8 mouse cellular contexts compared by ENCODE assay signal in the genomic region with DNA sequence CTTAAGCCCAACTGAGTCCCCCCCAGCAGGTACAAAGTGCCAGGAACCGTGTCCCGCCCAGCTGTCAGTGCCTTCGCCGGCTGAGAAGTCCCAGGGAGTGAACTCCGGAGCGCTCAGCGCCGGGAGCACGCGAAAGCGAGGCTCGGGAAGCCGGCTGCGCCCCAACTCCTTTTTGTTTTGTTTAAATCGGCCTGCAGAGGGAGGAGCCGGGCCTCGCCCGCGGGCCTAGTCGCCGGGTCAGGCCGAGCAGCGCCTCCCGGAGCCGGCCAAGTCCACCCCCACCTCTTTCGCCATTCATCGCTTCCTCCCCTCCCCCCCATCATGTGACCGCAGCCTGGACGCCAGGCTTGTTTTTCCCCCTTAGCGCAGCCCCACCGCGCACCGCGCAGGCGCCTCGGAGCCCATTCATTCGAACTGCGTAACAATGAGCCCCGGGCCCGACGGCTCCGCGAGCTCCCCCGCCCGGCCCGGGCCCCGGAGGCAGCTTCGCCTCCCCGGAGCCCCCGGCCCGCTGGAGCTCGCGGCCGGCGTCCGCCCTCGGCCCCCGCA. TPM values are rescaled to one million over a fixed set of nuclear protein-coding genes. Genes with fewer than 3 reads are reported as not detected.
A peak's percentile ranks its signal among the peaks of the same experiment; 100 is the strongest.
DNase-seq lines count a peak whose midpoint lies in the region; ATAC-seq and TF ChIP-seq lines count a peak whose summit lies in the region.

No protein-coding gene starts in this region.

- peak overlapping the region; percentile 99 for H3K27ac ChIP-seq in forebrain, embryonic 12.5 days
- peak overlapping the region; percentile 100 for H3K27ac ChIP-seq in heart, postnatal 0 days (ENCODE audit: low read depth)
- H3K27ac ChIP-seq in liver, embryonic 16.5 days (ENCODE audit: low read length) = peak overlapping the region; percentile 98
- H3K27ac ChIP-seq in neural tube, embryonic 13.5 days (replicated peaks) = peak overlapping the region; percentile 98
- peak overlapping the region; percentile 92 for H3K27ac ChIP-seq in testis, adult 2 months (ENCODE audit: control insufficient read depth, insufficient read depth, low read depth, low read length)

- H3K4me1 ChIP-seq in E14TG2a.4 (replicated peaks; ENCODE audit: low read depth, low read length) = peaks cover 48% of the 10 kb centered on the region
- peaks cover 8% of the 10 kb centered on the region; the same call in 1 of the 2 replicates for H3K4me1 ChIP-seq in forebrain, embryonic 12.5 days
- peaks cover 14% of the 10 kb centered on the region for H3K4me1 ChIP-seq in heart, postnatal 0 days (ENCODE audit: control insufficient read depth, insufficient read depth)
- H3K4me1 ChIP-seq in liver, embryonic 16.5 days (ENCODE audit: control insufficient read depth, low read depth, low read length) = peaks cover 20% of the 10 kb centered on the region
- peaks cover 15% of the 10 kb centered on the region for H3K4me1 ChIP-seq in neural tube, embryonic 13.5 days (replicated peaks)
- no peaks in the 10 kb centered on the region for H3K4me1 ChIP-seq in testis, adult 2 months (ENCODE audit: control insufficient read depth, insufficient read depth, low read length)

- under 1% methylated on average over 56 of the region's 58 CpGs for WGBS in forebrain, embryonic 12.5 days
- WGBS in heart, postnatal 0 days = under 1% methylated on average over 46 of the region's 58 CpGs
- under 1% methylated on average over 58 of the region's 58 CpGs for WGBS in liver, embryonic 16.5 days (ENCODE audit: insufficient replicate concordance)
- under 1% methylated on average over 58 of the region's 58 CpGs for WGBS in neural tube, embryonic 13.5 days

- H3K9ac ChIP-seq in forebrain, embryonic 12.5 days = peak overlapping the region; percentile 95
- peak overlapping the region; percentile 98 for H3K9ac ChIP-seq in heart, postnatal 0 days (replicated peaks; ENCODE audit: low read depth, low read length)
- peak overlapping the region; percentile 100 for H3K9ac ChIP-seq in liver, embryonic 16.5 days (ENCODE audit: low read depth, low read length)
- peak overlapping the region; percentile 93 for H3K9ac ChIP-seq in neural tube, embryonic 13.5 days

- no peaks in the 10 kb centered on the region for H3K9me3 ChIP-seq in E14TG2a.4 (ENCODE audit: low read length)
- no peaks in the 10 kb centered on the region for H3K9me3 ChIP-seq in forebrain, embryonic 12.5 days
- no peaks in the 10 kb centered on the region for H3K9me3 ChIP-seq in heart, postnatal 0 days (replicated peaks; ENCODE audit: control insufficient read depth, low read length)
- H3K9me3 ChIP-seq in liver, embryonic 16.5 days (replicated peaks; ENCODE audit: control insufficient read depth, low read length) = no peaks in the 10 kb centered on the region
- no peaks in the 10 kb centered on the region for H3K9me3 ChIP-seq in neural tube, embryonic 13.5 days

- H3K4me3 ChIP-seq in E14TG2a.4 (replicated peaks; ENCODE audit: low read length) = peak overlapping the region; percentile 88
- H3K4me3 ChIP-seq in forebrain, embryonic 12.5 days (replicated peaks) = peak overlapping the region; percentile 93
- peak overlapping the region; percentile 97 for H3K4me3 ChIP-seq in heart, postnatal 0 days (ENCODE audit: low read depth, low read length)
- H3K4me3 ChIP-seq in liver, embryonic 16.5 days (ENCODE audit: low read depth, low read length) = peak overlapping the region; percentile 96
- peak overlapping the region; percentile 86 for H3K4me3 ChIP-seq in neural tube, embryonic 13.5 days
- H3K4me3 ChIP-seq in testis, adult 2 months (ENCODE audit: control insufficient read depth, low read depth, low read length) = peak overlapping the region; percentile 91

- DNase-seq in c-Kit-positive CD71-positive TER-119-positive erythroid progenitor cells, embryonic 14.5 days (ENCODE audit: low spot score) = peak; percentile 75
- DNase-seq in heart, postnatal 0 days (ENCODE audit: low spot score) = peak; percentile 96
- DNase-seq in kidney, postnatal 4 days = peak; percentile 95 to 97

- H3K4me2 ChIP-seq in forebrain, embryonic 12.5 days = peak overlapping the region; percentile 59
- H3K4me2 ChIP-seq in heart, postnatal 0 days (ENCODE audit: low read depth, low read length) = peak overlapping the region; percentile 66
- H3K4me2 ChIP-seq in liver, embryonic 16.5 days (ENCODE audit: low read depth, low read length) = peak overlapping the region; percentile 79
- peak overlapping the region; percentile 57 for H3K4me2 ChIP-seq in neural tube, embryonic 13.5 days

- peak; percentile 79 for TF ChIP-seq POLR2A in testis, adult 2 months (IDR thresholded peaks at IDR 0.05; ENCODE audit: control insufficient read depth, low read depth, low read length)

- TF ChIP-seq EP300 in heart, postnatal 0 days (IDR thresholded peaks at IDR 0.05; ENCODE audit: low read depth) = peak; percentile 41; the same call in 1 of the 2 replicates

- no peaks in the 10 kb centered on the region for H3K36me3 ChIP-seq in E14TG2a.4 (ENCODE audit: insufficient read depth, low read length)
- H3K36me3 ChIP-seq in forebrain, embryonic 12.5 days (replicated peaks) = no peaks in the 10 kb centered on the region
- H3K36me3 ChIP-seq in heart, postnatal 0 days (replicated peaks; ENCODE audit: control insufficient read depth, insufficient read depth, low read length) = no peaks in the 10 kb centered on the region
- no peaks in the 10 kb centered on the region for H3K36me3 ChIP-seq in liver, embryonic 16.5 days (ENCODE audit: control insufficient read depth, insufficient read depth)
- H3K36me3 ChIP-seq in neural tube, embryonic 13.5 days = no peaks in the 10 kb centered on the region
- H3K36me3 ChIP-seq in testis, adult 2 months (ENCODE audit: control insufficient read depth, insufficient read depth, low read length) = no peaks in the 10 kb centered on the region

- no peaks in the 10 kb centered on the region for H3K27me3 ChIP-seq in E14TG2a.4 (ENCODE audit: insufficient read depth, low read length)
- no peaks in the 10 kb centered on the region for H3K27me3 ChIP-seq in forebrain, embryonic 12.5 days
- H3K27me3 ChIP-seq in heart, postnatal 0 days (ENCODE audit: control insufficient read depth, insufficient read depth, low read length) = no peaks in the 10 kb centered on the region
- H3K27me3 ChIP-seq in liver, embryonic 16.5 days (ENCODE audit: control insufficient read depth, insufficient read depth, low read depth, low read length) = no peaks in the 10 kb centered on the region
- H3K27me3 ChIP-seq in neural tube, embryonic 13.5 days = no peaks in the 10 kb centered on the region
- H3K27me3 ChIP-seq in testis, adult 2 months (ENCODE audit: control insufficient read depth, insufficient read depth, low read length) = no peaks in the 10 kb centered on the region

- ATAC-seq in forebrain, embryonic 12.5 days (ENCODE audit: low FRiP score) = peak; percentile 89
- peak; percentile 67 for ATAC-seq in heart, postnatal 0 days (ENCODE audit: insufficient read depth, low read depth)
- ATAC-seq in liver, embryonic 16.5 days (ENCODE audit: low read depth) = peak; percentile 57
- ATAC-seq in neural tube, embryonic 13.5 days (ENCODE audit: low read depth) = peak; percentile 84

- no peak for TF ChIP-seq CTCF in E14TG2a.4 (conservative IDR thresholded peaks at IDR 0.05; ENCODE audit: low read length)
- TF ChIP-seq CTCF in heart, postnatal 0 days (IDR thresholded peaks at IDR 0.05; ENCODE audit: low read depth) = peak; percentile 32
- no peak for TF ChIP-seq CTCF in testis, adult 2 months (IDR thresholded peaks at IDR 0.05; ENCODE audit: control insufficient read depth, insufficient read depth, insufficient replicate concordance, low read depth, low read length)

RNA-seq across cellular contexts. Expression of a gene that starts 1.1 kb away (rescaled TPM):
- 81.3 and 85.2 TPM in 2 replicates for polyA plus RNA-seq in forebrain, embryonic 12.5 days (2016; fragmentation: Nextera tagmentation; extraction: Ambion mirVana)
- 153 and 187 TPM in 2 replicates for total RNA-seq in heart, postnatal 0 days (2014; rRNA removed; ENCODE audit: low replicate concordance)
- polyA plus RNA-seq in heart, postnatal 0 days (2015; fragmentation: Nextera tagmentation; extraction: Ambion mirVana) = 97.9 and 127 TPM in 2 replicates
- polyA plus RNA-seq in liver, embryonic 16.5 days (2015; fragmentation: Nextera tagmentation; extraction: Ambion mirVana) = 51.5 and 58.8 TPM in 2 replicates
- polyA plus RNA-seq in neural tube, embryonic 13.5 days (2015; fragmentation: Nextera tagmentation; extraction: Ambion mirVana) = 72.0 and 77.2 TPM in 2 replicates
- polyA plus RNA-seq in testis, adult 2 months (2012; rRNA removed) = 21.0 and 27.3 TPM in 2 replicates

Comparison
In these comparisons a context has a peak if more than half of its experiments do, and no peak if none do; other contexts are left out.
1. Peak in every context shown above with its lines: DNase-seq, ATAC-seq, H3K4me3 ChIP-seq and H3K27ac ChIP-seq.